Mouse (Mus musculus) heart, embryonic 13.5 days (tissue): Measurements from ENCODE around the gene Klrk1. TPM values are rescaled to one million over a fixed set of nuclear protein-coding genes. Genes with fewer than 3 reads are reported as not detected.
"Not testable (repeated sequence)": the region's sequence is repeated elsewhere in the genome, so short reads cannot be mapped to it uniquely, and the experiment has no call there.

ENCODE experiments used
- ATAC-seq: fragments of 200-750 bp; cut with Nextera tagmentation; 2 replicates; pipeline ENCODE4 v1.8.0; 2017; ENCODE audit warnings: moderate TSS enrichment; ENCODE audit not compliant: insufficient number of reproducible peaks, low FRiP score, low TSS enrichment; ENCODE audit errors: extremely low read depth
- H3K27ac ChIP-seq: fragments of 300-500 bp; sonication (generic); replicated peaks from 2 replicates; pipeline ENCODE4 v1.5.1; 2015; ENCODE audit warnings: moderate library complexity, mild to moderate bottlenecking, inconsistent platforms
- H3K27me3 ChIP-seq: fragments of 300-500 bp; sonication (generic); replicated peaks from 2 replicates; pipeline ENCODE4 v1.6.1; 2015; ENCODE audit warnings: mild to moderate bottlenecking, inconsistent platforms
- H3K36me3 ChIP-seq: fragments of 300-500 bp; sonication (generic); 2 replicates; pipeline ENCODE4 v1.6.1; 2015; ENCODE audit warnings: mild to moderate bottlenecking, inconsistent platforms
- H3K4me1 ChIP-seq: fragments of 300-500 bp; sonication (generic); 2 replicates; pipeline ENCODE4 v1.6.1; 2015; ENCODE audit warnings: inconsistent platforms
- H3K4me2 ChIP-seq: fragments of 300-500 bp; sonication (generic); 2 replicates; pipeline ENCODE4 v1.6.1; 2015; ENCODE audit warnings: inconsistent platforms, mild to moderate bottlenecking, moderate library complexity
- H3K4me3 ChIP-seq: fragments of 300-500 bp; sonication (generic); 2 replicates; pipeline ENCODE4 v1.5.1; 2015; ENCODE audit warnings: moderate library complexity, mild to moderate bottlenecking, inconsistent platforms
- H3K9ac ChIP-seq: fragments of 300-500 bp; sonication (generic); 2 replicates; pipeline ENCODE4 v1.6.1; 2015; ENCODE audit warnings: inconsistent platforms, mild to moderate bottlenecking, moderate library complexity
- H3K9me3 ChIP-seq: fragments of 300-500 bp; sonication (generic); 2 replicates; pipeline ENCODE4 v1.6.1; 2016; ENCODE audit warnings: inconsistent platforms
- WGBS: fragments of 180-500 bp; shearing (Covaris S2); methylation state at CpG from one replicate; pipeline ENCODE4 v1.1.7; 2015; ENCODE audit warnings: mixed read lengths; 5-methylcytosine and 5-hydroxymethylcytosine counted together
- polyA plus RNA-seq: library from polyadenylated mRNA; unstranded; fragments of >200 nt; fragmentation: Nextera tagmentation; extraction: Ambion mirVana; gene quantifications from 2 replicates; pipeline ENCODE4 v1.2.1, GENCODE M21; 2015

Gene Klrk1
- 0.04 TPM in 1 of 2 replicates, not detected in the other for polyA plus RNA-seq

DNA sequence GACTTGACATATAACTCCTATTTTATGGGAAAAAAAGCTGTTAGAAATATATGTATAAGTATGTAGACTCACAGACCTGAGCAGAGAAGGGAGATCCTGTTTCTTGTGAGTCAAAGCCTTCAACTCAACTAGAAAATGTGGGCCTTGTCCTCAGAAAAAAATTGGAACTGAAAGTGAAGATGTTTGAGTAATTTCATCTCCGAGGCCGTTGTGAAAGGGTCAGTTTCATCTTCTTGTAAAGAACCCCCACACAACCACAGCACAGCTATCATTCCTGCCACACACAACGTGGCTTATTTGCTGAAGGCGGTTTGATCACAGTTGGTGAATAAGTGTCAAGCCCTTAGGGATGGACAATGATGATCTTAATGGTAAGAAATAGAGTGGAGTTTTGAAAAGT is at the start of gene Klrk1:
Gene Klrk1, minus strand, starts transcription at position 130 of the 400 bp plus-strand sequence.
- Histone ChIP-seq H3K9ac (no peak within 1 kb of the TSS), H3K27ac (no peak within 1 kb of the TSS), H3K9me3 (no peaks in the 10 kb centered on the region), H3K36me3 (no peaks in the 10 kb centered on the region), H3K4me3 (no peak within 1 kb of the TSS), H3K4me1 (no peaks in the 10 kb centered on the region), H3K27me3 (no peaks in the 10 kb centered on the region), H3K4me2 (no peak within 1 kb of the TSS)
- WGBS, result 67% methylated on average over 4 of the region's 4 CpGs
- no peak for ATAC-seq

DNA sequence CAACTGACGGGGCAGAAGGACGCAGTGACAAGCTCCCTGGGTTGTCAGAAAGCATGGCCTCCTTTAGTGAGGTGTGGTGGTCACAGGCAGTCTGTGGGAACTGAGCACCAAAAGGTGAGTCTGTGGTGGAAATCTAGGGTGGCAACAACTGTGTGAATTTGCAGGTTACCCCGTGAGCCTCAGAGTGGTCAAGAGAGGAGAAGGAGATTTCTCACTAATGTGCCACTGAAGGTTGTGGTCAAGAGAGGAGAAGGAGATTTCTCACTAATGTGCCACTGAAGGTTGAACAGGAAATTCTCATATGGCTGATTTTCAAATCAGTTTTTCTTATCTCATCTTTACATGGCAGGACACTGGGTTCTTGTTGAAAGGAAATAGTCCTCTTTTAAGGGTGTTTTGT is 37.6 kb upstream of the Klrk1 start:
- not testable (repeated sequence) for H3K9ac ChIP-seq, ATAC-seq, H3K4me2 ChIP-seq, H3K4me3 ChIP-seq, H3K27ac ChIP-seq, H3K27me3 ChIP-seq, H3K36me3 ChIP-seq, H3K4me1 ChIP-seq, H3K9me3 ChIP-seq
- no CpG with 5 or more reads among the region's 3 CpGs for WGBS

GRCm38 (mm10) chr6:129660589-129660988 is 36.9 kb upstream of the Klrk1 start, which contains the start of gene Klrc2:
Klrc2 (minus strand) TSS chr6:129660689.
- H3K27me3 ChIP-seq, ATAC-seq, H3K9ac ChIP-seq, H3K36me3 ChIP-seq, H3K27ac ChIP-seq, H3K4me3 ChIP-seq, H3K4me2 ChIP-seq, H3K9me3 ChIP-seq, H3K4me1 ChIP-seq: not testable (repeated sequence)
- WGBS, result 63% methylated on average over 4 of the region's 4 CpGs

GRCm38 (mm10) chr6:129644054-129644453 is 20.4 kb upstream of the Klrk1 start:
- H3K27ac ChIP-seq, H3K27me3 ChIP-seq, H3K9ac ChIP-seq, ATAC-seq, H3K36me3 ChIP-seq, H3K4me1 ChIP-seq, H3K9me3 ChIP-seq, H3K4me2 ChIP-seq, H3K4me3 ChIP-seq: not testable (repeated sequence)
- WGBS, result 100% methylated on average over 2 of the region's 3 CpGs

DNA sequence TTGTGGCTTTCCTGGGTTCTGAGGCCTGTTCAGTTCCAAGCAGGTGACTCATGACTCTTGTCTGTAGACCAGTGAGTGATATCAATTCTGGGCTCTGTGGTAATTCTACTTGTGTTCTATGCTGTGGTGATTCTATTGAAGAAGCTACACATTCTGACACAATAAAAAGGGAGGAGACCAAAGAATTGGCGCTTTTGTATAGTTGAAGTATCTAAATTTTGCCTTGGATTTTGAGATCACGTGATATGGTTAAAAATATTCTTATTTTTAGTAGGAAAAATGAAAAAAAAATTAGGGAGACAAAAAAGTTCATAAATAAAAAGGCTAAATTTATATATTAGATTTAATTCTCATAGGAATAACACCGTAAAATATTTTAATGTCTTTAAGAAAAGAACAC is 19.6 kb upstream of the Klrk1 start, which contains the start of gene Klrc3:
Gene Klrc3, minus strand, starts transcription at position 101 of the 400 bp plus-strand sequence.
- H3K27ac ChIP-seq, H3K9me3 ChIP-seq, H3K4me1 ChIP-seq, H3K4me3 ChIP-seq, H3K27me3 ChIP-seq, H3K4me2 ChIP-seq, ATAC-seq, H3K9ac ChIP-seq, H3K36me3 ChIP-seq: not testable (repeated sequence)
- WGBS, result 65% methylated on average over 3 of the region's 3 CpGs

DNA sequence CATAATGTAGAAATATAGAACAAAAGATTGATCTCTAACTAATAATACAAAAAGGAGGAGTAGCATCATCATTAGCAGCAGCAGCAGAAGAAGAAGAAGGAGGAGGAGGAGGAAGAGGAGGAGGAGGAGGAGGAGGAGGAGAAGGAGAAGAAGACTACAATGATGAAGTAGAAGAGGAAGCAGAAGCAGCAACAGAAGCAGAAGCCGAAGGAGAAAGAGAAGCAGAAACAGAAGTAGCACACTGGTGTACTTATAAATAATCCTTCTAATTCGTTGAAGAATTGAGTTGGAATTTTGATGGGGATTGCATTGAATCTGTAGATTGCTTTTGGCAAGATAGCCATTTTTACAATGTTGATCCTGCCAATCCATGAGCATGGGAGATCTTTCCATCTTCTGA is 7.4 kb upstream of the Klrk1 start:
- not testable (repeated sequence) for H3K27ac ChIP-seq, H3K27me3 ChIP-seq, ATAC-seq, H3K36me3 ChIP-seq, H3K4me1 ChIP-seq, H3K9me3 ChIP-seq, H3K9ac ChIP-seq, H3K4me2 ChIP-seq, H3K4me3 ChIP-seq
- 72% methylated on average over 2 of the region's 2 CpGs for WGBS

GRCm38 (mm10) chr6:129608372-129608771 is 15.3 kb downstream of the Klrk1 start:
- Histone ChIP-seq H3K4me3 (no peak overlapping the region), H3K27ac (no peak overlapping the region), H3K9ac (no peak overlapping the region), H3K36me3 (no peaks in the 10 kb centered on the region), H3K4me1 (no peaks in the 10 kb centered on the region), H3K4me2 (no peak overlapping the region), H3K9me3 (no peaks in the 10 kb centered on the region), H3K27me3 (no peaks in the 10 kb centered on the region)
- ATAC-seq, result no peak

- no peak within 1 kb of the TSS for H3K9ac ChIP-seq
- H3K27ac ChIP-seq, result no peak within 1 kb of the TSS
- no peaks in the 10 kb centered on the region for H3K36me3 ChIP-seq
- no peaks in the 10 kb centered on the region for H3K27me3 ChIP-seq
- no peak within 1 kb of the TSS for H3K4me3 ChIP-seq
- 61% methylated on average over 3 of the region's 3 CpGs for WGBS
- H3K4me2 ChIP-seq, result no peak within 1 kb of the TSS
- no peaks in the 10 kb centered on the region for H3K4me1 ChIP-seq
- H3K9me3 ChIP-seq, result no peaks in the 10 kb centered on the region
- no peak for ATAC-seq
Observed at GRCm38 (mm10) chr6:129591508-129591907, 32.2 kb downstream of the Klrk1 start, which contains the start of gene Klrd1. Klrd1 (plus strand) TSS chr6:129591782.

- no peaks in the 10 kb centered on the region for H3K9me3 ChIP-seq
- H3K36me3 ChIP-seq, result no peaks in the 10 kb centered on the region
- H3K4me1 ChIP-seq, result no peaks in the 10 kb centered on the region
- no peak overlapping the region for H3K27ac ChIP-seq
- ATAC-seq, result no peak
- no peak overlapping the region for H3K9ac ChIP-seq
- no peak overlapping the region for H3K4me3 ChIP-seq
- 59% methylated on average over 3 of the region's 3 CpGs for WGBS
- H3K27me3 ChIP-seq, result no peaks in the 10 kb centered on the region
- H3K4me2 ChIP-seq, result no peak overlapping the region
Observed at GRCm38 (mm10) chr6:129583014-129583413, 40.6 kb downstream of the Klrk1 start.

- H3K4me3 ChIP-seq, result no peak overlapping the region
- no peak overlapping the region for H3K9ac ChIP-seq
- no peak for ATAC-seq
- no peaks in the 10 kb centered on the region for H3K9me3 ChIP-seq
- no peak overlapping the region for H3K4me2 ChIP-seq
- no peak overlapping the region for H3K27ac ChIP-seq
- 52% methylated on average over 4 of the region's 4 CpGs for WGBS
- H3K36me3 ChIP-seq, result no peaks in the 10 kb centered on the region
- H3K4me1 ChIP-seq, result no peaks in the 10 kb centered on the region
- no peaks in the 10 kb centered on the region for H3K27me3 ChIP-seq
Observed at GRCm38 (mm10) chr6:129581896-129582295, 41.8 kb downstream of the Klrk1 start.

DNA sequence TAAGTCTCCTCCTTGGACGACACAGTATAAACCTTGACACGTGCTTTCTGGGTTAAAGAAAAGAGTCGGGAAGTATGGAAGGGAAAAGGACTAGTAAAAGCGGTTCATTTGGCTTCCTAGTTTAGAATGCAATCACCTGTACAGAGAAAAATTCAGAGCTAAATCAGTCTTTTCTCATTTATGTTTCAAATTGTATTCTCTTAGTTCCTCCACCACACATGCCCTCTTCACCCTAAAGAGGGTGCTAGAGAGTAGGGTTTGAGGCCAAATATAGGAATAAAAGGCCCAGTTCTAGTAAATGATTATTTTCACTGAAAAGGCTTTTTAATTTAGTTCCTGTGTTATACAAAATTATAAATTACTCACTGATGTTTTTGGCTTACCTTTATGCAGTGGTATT is 42.4 kb downstream of the Klrk1 start:
- no peaks in the 10 kb centered on the region for H3K27me3 ChIP-seq
- no peak overlapping the region for H3K4me3 ChIP-seq
- no peaks in the 10 kb centered on the region for H3K36me3 ChIP-seq
- no peaks in the 10 kb centered on the region for H3K4me1 ChIP-seq
- no peak for ATAC-seq
- H3K9me3 ChIP-seq, result no peaks in the 10 kb centered on the region
- WGBS, result 51% methylated on average over 4 of the region's 4 CpGs
- H3K9ac ChIP-seq, result no peak overlapping the region
- no peak overlapping the region for H3K27ac ChIP-seq
- no peak overlapping the region for H3K4me2 ChIP-seq

GRCm38 (mm10) chr6:129577605-129578004 is 46.1 kb downstream of the Klrk1 start, which contains the start of gene Klre1:
Klre1 (plus strand) TSS chr6:129577905.
- H3K27me3 ChIP-seq, result no peaks in the 10 kb centered on the region
- WGBS, result 94% methylated on average over 8 of the region's 8 CpGs
- no peak within 1 kb of the TSS for H3K4me3 ChIP-seq
- no peaks in the 10 kb centered on the region for H3K36me3 ChIP-seq
- no peak for ATAC-seq
- no peak within 1 kb of the TSS for H3K27ac ChIP-seq
- H3K9ac ChIP-seq, result no peak within 1 kb of the TSS
- no peaks in the 10 kb centered on the region for H3K9me3 ChIP-seq
- H3K4me2 ChIP-seq, result no peak within 1 kb of the TSS
- no peaks in the 10 kb centered on the region for H3K4me1 ChIP-seq
